Mouse (Mus musculus): ENCODE measurements around the gene Ksr1. TPM values are rescaled to one million over a fixed set of nuclear protein-coding genes. Genes with fewer than 3 reads are reported as not detected.
A peak's percentile ranks its signal among the peaks of the same experiment; 100 is the strongest.

The Ksr1 gene
- polyA plus RNA-seq, 1 experiment from 2014 or later = 3.8 TPM

DNA sequence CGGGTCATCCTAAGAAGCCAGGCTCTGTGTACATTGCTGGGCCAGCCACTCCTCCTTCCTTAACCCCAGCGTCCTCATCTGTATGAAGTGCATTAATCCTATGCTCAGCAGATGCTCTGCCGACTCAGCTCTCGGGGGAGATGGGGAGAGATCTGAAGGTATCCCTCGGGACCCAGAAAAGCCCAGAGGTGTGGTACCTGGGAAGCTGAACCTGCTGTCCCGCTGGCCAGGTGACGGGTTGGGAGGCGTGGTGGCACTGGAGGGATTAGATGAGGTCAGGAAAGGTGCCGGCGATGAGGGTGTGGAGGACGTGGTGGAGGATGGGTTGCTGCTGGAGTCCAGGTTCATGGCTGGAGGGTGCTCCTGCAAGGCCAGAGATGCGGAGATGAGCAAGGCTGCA, 113.2 kb downstream of the Ksr1 start:
- H3K9me3 ChIP-seq (ENCODE audit: control insufficient read depth, low read depth, low read length) = no peaks in the 10 kb centered on the region
- WGBS = 71% methylated on average over 12 of the region's 12 CpGs
- H3K27ac ChIP-seq (ENCODE audit: low read length) = no peak overlapping the region

DNA sequence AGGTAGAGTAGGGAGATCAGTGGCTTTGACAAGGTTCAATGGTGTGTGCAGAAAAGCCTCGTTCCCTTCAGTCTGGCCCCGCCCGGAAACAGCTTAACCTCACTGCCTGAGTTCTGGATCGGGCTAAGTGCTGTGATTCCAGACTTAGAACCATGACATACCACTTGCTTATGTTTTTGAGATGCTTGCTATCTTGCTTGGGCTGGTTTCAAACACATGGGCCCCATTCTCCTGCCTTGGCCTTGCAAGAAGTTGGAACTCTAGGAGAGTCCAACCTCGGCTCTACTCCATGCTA, 114.8 kb downstream of the Ksr1 start:
- H3K36me3 ChIP-seq (ENCODE audit: control insufficient read depth, insufficient read depth, low read length) = peaks cover 13% of the 10 kb centered on the region
- H3K4me3 ChIP-seq (ENCODE audit: low read depth, low read length) = no peak overlapping the region
- no peak for ATAC-seq (ENCODE audit: insufficient number of reproducible peaks, insufficient read depth, low FRiP score, low read depth)
- no peak overlapping the region for H3K9ac ChIP-seq (replicated peaks; ENCODE audit: low read depth, low read length)
- 70% methylated on average over 5 of the region's 5 CpGs for WGBS
- no peak overlapping the region for H3K27ac ChIP-seq (ENCODE audit: low read length)
- H3K4me2 ChIP-seq (replicated peaks; ENCODE audit: low read depth, low read length) = no peak overlapping the region
- H3K9me3 ChIP-seq (ENCODE audit: control insufficient read depth, low read depth, low read length) = no peaks in the 10 kb centered on the region
- H3K27me3 ChIP-seq (ENCODE audit: control insufficient read depth, insufficient read depth, low read length) = no peaks in the 10 kb centered on the region
- H3K4me1 ChIP-seq (ENCODE audit: control insufficient read depth, insufficient read depth, low read length) = no peaks in the 10 kb centered on the region

More for the DNA sequence above, 113.2 kb downstream of the Ksr1 start:
- no peak for ATAC-seq (ENCODE audit: insufficient number of reproducible peaks, insufficient read depth, low FRiP score, low read depth)
- Histone ChIP-seq H3K4me1 (ENCODE audit: control insufficient read depth, insufficient read depth, low read length) (no peaks in the 10 kb centered on the region), H3K36me3 (ENCODE audit: control insufficient read depth, insufficient read depth, low read length) (peaks cover 3% of the 10 kb centered on the region; the same call in 1 of the 2 replicates), H3K9ac (replicated peaks; ENCODE audit: low read depth, low read length) (no peak overlapping the region), H3K4me2 (replicated peaks; ENCODE audit: low read depth, low read length) (no peak overlapping the region), H3K27me3 (ENCODE audit: control insufficient read depth, insufficient read depth, low read length) (no peaks in the 10 kb centered on the region), H3K4me3 (ENCODE audit: low read depth, low read length) (no peak overlapping the region)

DNA sequence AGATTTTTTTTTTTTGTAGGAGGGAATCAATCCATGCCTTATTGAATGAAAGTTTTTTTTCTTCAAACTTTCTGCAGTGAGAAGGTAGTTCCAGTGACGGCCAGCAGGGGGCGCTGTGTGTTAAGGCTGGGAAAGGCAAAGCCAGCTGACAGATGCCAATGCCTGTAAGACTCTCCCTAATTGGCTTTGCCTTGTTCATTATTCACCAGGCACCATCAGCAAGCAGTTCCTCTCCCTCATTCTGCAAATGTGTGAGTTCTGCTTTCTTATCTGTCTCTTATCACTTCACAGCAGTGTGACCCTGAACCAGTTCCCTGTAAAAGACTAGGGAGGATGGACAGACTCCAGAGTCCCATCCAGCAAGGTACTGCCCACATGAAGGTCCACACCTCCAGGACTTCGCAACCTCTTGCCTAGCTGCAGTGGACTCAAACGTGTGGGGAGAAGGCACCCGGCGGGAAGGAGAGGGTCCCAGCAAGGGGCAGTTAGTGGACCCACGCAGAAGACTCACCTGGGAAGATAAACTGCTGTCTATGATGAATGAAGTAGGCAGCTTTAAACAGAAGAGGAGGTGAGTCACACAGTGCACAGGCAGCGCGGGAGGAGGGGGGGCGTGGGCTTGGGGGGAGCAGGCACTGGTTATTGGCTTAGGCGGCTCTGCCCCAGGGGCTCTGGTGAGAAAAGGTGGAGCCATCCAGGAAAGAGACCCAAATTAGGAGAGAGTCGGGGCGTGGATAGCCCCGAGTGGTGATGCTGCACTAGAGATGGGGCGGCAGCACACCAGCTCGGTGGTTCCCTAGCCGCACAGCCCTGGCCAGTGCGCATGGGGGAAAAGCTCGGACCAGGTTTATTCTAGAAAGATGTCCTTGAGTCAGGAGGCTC, 115.4 kb downstream of the Ksr1 start:
- Histone ChIP-seq H3K27ac (ENCODE audit: low read length) (no peak overlapping the region), H3K4me3 (ENCODE audit: low read depth, low read length) (no peak overlapping the region), H3K4me2 (replicated peaks; ENCODE audit: low read depth, low read length) (no peak overlapping the region), H3K9me3 (ENCODE audit: control insufficient read depth, low read depth, low read length) (no peaks in the 10 kb centered on the region), H3K4me1 (ENCODE audit: control insufficient read depth, insufficient read depth, low read length) (no peaks in the 10 kb centered on the region), H3K36me3 (ENCODE audit: control insufficient read depth, insufficient read depth, low read length) (peaks cover 13% of the 10 kb centered on the region), H3K9ac (replicated peaks; ENCODE audit: low read depth, low read length) (no peak overlapping the region), H3K27me3 (ENCODE audit: control insufficient read depth, insufficient read depth, low read length) (no peaks in the 10 kb centered on the region)
- ATAC-seq (ENCODE audit: insufficient number of reproducible peaks, insufficient read depth, low FRiP score, low read depth) = no peak; the same call in 1 of the 2 replicates
- WGBS = 37% methylated on average over 19 of the region's 19 CpGs

DNA sequence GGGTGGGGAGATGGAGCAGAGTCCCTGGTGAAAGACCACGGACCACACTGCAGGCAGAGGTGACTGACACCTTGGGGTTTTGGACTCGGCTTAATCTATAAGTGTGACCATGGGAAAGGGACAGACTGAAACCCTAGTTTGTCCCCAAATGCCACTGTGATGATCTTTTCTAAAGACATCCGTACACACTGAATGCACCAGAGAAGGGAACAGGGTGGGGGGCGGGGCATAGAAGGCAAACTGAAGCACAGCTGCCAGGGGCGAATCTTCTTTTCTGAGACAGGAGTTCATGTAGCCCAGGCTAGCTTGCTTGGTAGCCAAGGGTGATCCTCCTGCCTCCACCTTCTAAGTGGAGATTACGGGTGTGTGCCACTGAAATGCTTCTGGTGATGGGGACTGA, 122.5 kb downstream of the Ksr1 start:
- no peaks in the 10 kb centered on the region for H3K27me3 ChIP-seq (ENCODE audit: control insufficient read depth, insufficient read depth, low read length)
- H3K27ac ChIP-seq (ENCODE audit: low read length) = peak overlapping the region; percentile 68; the same call in 1 of the 2 replicates
- no peaks in the 10 kb centered on the region for H3K9me3 ChIP-seq (ENCODE audit: control insufficient read depth, low read depth, low read length)
- H3K36me3 ChIP-seq (ENCODE audit: control insufficient read depth, insufficient read depth, low read length) = peaks cover 26% of the 10 kb centered on the region
- no peak overlapping the region for H3K4me3 ChIP-seq (ENCODE audit: low read depth, low read length)
- H3K4me1 ChIP-seq (ENCODE audit: control insufficient read depth, insufficient read depth, low read length) = no peaks in the 10 kb centered on the region
- 69% methylated on average over 6 of the region's 6 CpGs for WGBS
- no peak for ATAC-seq (ENCODE audit: insufficient number of reproducible peaks, insufficient read depth, low FRiP score, low read depth)
- no peak overlapping the region for H3K9ac ChIP-seq (replicated peaks; ENCODE audit: low read depth, low read length)
- no peak overlapping the region for H3K4me2 ChIP-seq (replicated peaks; ENCODE audit: low read depth, low read length)

DNA sequence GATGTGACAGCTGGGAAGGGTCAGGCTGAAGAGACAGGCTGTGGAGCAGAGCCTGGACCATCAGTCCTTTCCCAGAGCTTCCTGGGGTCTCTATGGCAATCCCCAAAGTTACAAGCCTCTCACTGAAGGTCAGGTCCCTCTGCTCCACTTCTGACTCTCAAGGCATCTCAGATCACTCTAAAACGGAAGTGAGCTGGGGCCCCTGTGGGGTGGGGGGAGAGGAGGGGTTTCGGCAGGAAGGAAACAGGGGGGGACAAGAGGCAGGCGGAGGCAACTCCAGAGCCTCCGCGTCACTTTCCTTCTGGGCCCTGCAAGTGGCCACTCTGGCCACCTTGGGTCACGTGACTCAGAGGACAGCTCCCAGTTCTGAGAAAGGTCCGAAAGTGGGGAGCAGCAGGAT, 122.9 kb downstream of the Ksr1 start:
- Histone ChIP-seq H3K36me3 (ENCODE audit: control insufficient read depth, insufficient read depth, low read length) (peaks cover 28% of the 10 kb centered on the region), H3K4me2 (replicated peaks; ENCODE audit: low read depth, low read length) (no peak overlapping the region), H3K27ac (ENCODE audit: low read length) (peak overlapping the region; percentile 68; the same call in 1 of the 2 replicates), H3K9me3 (ENCODE audit: control insufficient read depth, low read depth, low read length) (no peaks in the 10 kb centered on the region), H3K4me3 (ENCODE audit: low read depth, low read length) (no peak overlapping the region), H3K27me3 (ENCODE audit: control insufficient read depth, insufficient read depth, low read length) (no peaks in the 10 kb centered on the region), H3K4me1 (ENCODE audit: control insufficient read depth, insufficient read depth, low read length) (no peaks in the 10 kb centered on the region), H3K9ac (replicated peaks; ENCODE audit: low read depth, low read length) (no peak overlapping the region)
- peak; percentile 39; the same call in 1 of the 2 replicates for ATAC-seq (ENCODE audit: insufficient number of reproducible peaks, insufficient read depth, low FRiP score, low read depth)
- 31% methylated on average over 7 of the region's 7 CpGs for WGBS

DNA sequence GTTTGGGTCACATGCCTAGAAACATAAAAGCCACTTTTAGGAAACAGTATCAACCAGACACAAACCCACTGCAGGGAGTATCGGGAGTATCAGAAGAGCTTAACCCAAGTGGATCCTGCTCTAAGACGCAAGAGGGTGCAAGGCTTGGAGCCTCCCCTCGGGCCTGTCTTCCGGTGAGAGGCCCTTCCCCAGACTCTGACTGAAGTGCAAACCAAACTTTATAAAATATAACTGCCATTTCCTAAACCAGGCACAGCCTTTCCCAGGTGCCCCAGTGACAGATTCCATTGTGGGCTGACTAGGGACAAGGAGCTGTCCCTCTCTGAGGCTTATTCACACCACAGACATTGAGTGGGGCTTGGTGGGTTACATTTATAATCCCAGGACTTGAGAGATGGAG, 123.4 kb downstream of the Ksr1 start:
- no peaks in the 10 kb centered on the region for H3K27me3 ChIP-seq (ENCODE audit: control insufficient read depth, insufficient read depth, low read length)
- H3K36me3 ChIP-seq (ENCODE audit: control insufficient read depth, insufficient read depth, low read length) = peaks cover 30% of the 10 kb centered on the region
- no peak for ATAC-seq (ENCODE audit: insufficient number of reproducible peaks, insufficient read depth, low FRiP score, low read depth)
- no peak overlapping the region for H3K9ac ChIP-seq (replicated peaks; ENCODE audit: low read depth, low read length)
- H3K4me2 ChIP-seq (replicated peaks; ENCODE audit: low read depth, low read length) = no peak overlapping the region
- no peaks in the 10 kb centered on the region for H3K9me3 ChIP-seq (ENCODE audit: control insufficient read depth, low read depth, low read length)
- H3K27ac ChIP-seq (ENCODE audit: low read length) = peak overlapping the region; percentile 68
- no peaks in the 10 kb centered on the region for H3K4me1 ChIP-seq (ENCODE audit: control insufficient read depth, insufficient read depth, low read length)
- 63% methylated on average over 4 of the region's 4 CpGs for WGBS
- H3K4me3 ChIP-seq (ENCODE audit: low read depth, low read length) = no peak overlapping the region

DNA sequence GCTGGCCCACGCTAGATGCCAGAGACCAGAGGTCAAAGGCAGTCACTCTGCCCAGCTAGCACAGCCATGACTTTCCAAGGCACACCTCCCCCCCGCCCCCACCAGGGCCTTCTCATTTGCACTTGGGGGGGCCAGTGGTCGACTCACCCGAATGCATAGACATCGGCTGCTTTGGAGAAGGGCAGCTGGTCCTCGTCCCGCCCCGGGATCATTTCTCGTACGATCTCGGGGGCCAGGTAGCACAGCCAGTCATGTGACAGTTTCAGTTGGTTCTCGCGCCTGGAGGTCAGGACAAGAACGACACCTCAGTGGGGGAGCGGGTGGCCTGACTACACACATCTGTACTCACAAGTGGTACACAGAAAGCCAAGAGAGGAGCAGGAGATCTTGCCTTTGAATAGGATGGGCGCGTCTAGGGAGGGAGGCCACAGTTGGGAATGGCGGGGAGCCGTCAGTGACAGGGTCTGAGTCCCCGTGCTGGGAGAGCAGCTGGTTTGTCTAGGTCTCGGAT, 125.6 kb downstream of the Ksr1 start:
- WGBS = 64% methylated on average over 21 of the region's 21 CpGs
- Histone ChIP-seq H3K9ac (replicated peaks; ENCODE audit: low read depth, low read length) (no peak overlapping the region), H3K27me3 (ENCODE audit: control insufficient read depth, insufficient read depth, low read length) (no peaks in the 10 kb centered on the region), H3K36me3 (ENCODE audit: control insufficient read depth, insufficient read depth, low read length) (peaks cover 20% of the 10 kb centered on the region), H3K9me3 (ENCODE audit: control insufficient read depth, low read depth, low read length) (no peaks in the 10 kb centered on the region), H3K4me1 (ENCODE audit: control insufficient read depth, insufficient read depth, low read length) (no peaks in the 10 kb centered on the region), H3K4me2 (replicated peaks; ENCODE audit: low read depth, low read length) (no peak overlapping the region), H3K4me3 (ENCODE audit: low read depth, low read length) (no peak overlapping the region), H3K27ac (ENCODE audit: low read length) (no peak overlapping the region)
- no peak for ATAC-seq (ENCODE audit: insufficient number of reproducible peaks, insufficient read depth, low FRiP score, low read depth)

DNA sequence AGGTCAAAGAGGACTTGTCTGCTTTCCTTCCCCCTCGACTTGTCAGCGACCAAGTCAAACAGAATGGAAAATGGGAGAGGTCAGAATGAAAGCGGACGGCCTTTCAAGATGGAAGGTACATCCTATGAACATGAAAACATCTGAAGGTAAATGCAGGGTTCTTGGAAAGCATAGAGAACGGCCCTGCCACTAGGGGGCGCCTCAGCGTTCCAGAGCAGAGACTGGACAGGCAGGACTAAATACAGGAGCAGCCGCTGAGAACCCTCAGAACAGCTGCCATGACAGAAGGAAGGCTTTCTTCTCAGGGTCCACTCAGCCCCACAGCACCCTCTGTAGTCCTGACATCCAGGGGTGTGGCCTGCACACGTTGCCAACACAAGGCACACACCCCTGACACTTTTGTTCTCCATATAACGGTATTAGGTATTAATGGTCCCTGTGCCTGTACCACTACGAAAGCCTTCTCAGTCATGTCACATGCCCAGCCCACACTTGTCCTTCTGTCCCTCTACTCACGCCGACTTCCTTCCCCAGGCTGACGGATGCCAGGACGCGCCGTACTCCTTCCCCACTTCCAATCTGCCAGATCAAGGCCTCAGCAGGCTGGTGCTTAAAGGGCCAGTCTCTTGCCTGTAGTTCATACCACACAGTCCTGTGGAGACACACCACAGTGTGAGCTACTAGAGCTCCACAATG, 126.2 kb downstream of the Ksr1 start:
- Histone ChIP-seq H3K27ac (ENCODE audit: low read length) (no peak overlapping the region), H3K9ac (replicated peaks; ENCODE audit: low read depth, low read length) (no peak overlapping the region), H3K4me3 (ENCODE audit: low read depth, low read length) (no peak overlapping the region), H3K4me1 (ENCODE audit: control insufficient read depth, insufficient read depth, low read length) (peaks cover 3% of the 10 kb centered on the region), H3K36me3 (ENCODE audit: control insufficient read depth, insufficient read depth, low read length) (peaks cover 20% of the 10 kb centered on the region), H3K4me2 (replicated peaks; ENCODE audit: low read depth, low read length) (no peak overlapping the region), H3K27me3 (ENCODE audit: control insufficient read depth, insufficient read depth, low read length) (no peaks in the 10 kb centered on the region), H3K9me3 (ENCODE audit: control insufficient read depth, low read depth, low read length) (no peaks in the 10 kb centered on the region)
- 71% methylated on average over 17 of the region's 17 CpGs for WGBS
- no peak for ATAC-seq (ENCODE audit: insufficient number of reproducible peaks, insufficient read depth, low FRiP score, low read depth)

Data from stomach, embryonic 14.5 days (tissue).